Mouse (Mus musculus) telencephalon, adult 2 months (tissue): ENCODE measurements around the gene Gsta4.
"Not testable (repeated sequence)": the region's sequence is repeated elsewhere in the genome, so short reads cannot be mapped to it uniquely, and the experiment has no call there.

Source experiments
- DNase-seq: peaks from one replicate; pipeline ENCODE4 v3.0.0-alpha.2; 2011; ENCODE audit warnings: low read depth, low spot score

The Gsta4 gene

DNA sequence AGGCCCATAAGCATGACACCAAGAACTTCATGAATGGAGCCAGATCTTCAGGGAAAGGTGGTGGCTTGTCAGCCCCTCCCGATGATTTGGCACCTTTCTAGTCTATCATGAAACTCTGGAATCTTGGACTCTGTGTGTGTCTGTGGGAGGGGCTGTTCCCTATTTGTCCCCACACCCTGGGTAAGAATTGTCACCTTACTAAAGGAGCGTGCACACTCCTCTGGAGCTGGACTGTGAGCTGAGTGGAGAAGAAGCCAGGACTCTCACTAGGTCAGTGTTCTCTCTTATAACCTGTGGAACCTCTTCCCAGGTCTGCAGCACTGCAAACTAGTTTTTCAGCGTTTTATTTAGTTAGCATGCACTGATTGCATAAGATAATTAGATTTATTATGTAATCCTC, 47.9 kb downstream of the Gsta4 start, which contains the start of gene Gsta1:
TSS of gene Gsta1 (plus strand) at position 196 of the 400 bp plus-strand sequence.
- not testable (repeated sequence) for DNase-seq

DNA sequence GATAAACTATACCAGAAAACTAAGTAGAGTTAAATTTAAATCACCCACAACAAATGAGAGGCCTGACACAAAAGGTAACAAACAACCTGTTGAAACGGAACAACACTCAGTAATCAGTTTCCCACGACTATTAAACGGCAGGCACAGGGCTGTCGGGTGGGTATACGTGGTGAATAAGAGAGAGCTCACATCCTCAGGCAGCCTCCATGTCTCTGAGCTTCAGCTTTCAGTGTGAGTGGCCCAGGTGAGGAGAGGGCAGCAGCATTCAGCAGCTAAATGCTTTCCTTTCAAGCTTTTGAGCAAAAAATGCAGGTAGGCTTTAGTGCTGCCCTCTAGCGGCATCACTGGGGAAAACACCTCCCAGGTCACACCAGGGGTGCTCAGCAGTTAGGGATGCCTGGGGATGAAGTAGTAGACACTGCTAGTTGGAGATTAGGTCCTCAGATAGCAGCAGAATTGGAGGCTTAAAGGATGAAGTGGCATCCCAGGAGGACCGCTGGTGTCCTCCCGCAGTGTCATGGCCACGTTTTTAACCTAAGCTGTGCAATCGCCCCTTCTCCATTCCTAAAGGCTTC, 50.6 kb downstream of the Gsta4 start:
- not testable (repeated sequence) for DNase-seq

DNA sequence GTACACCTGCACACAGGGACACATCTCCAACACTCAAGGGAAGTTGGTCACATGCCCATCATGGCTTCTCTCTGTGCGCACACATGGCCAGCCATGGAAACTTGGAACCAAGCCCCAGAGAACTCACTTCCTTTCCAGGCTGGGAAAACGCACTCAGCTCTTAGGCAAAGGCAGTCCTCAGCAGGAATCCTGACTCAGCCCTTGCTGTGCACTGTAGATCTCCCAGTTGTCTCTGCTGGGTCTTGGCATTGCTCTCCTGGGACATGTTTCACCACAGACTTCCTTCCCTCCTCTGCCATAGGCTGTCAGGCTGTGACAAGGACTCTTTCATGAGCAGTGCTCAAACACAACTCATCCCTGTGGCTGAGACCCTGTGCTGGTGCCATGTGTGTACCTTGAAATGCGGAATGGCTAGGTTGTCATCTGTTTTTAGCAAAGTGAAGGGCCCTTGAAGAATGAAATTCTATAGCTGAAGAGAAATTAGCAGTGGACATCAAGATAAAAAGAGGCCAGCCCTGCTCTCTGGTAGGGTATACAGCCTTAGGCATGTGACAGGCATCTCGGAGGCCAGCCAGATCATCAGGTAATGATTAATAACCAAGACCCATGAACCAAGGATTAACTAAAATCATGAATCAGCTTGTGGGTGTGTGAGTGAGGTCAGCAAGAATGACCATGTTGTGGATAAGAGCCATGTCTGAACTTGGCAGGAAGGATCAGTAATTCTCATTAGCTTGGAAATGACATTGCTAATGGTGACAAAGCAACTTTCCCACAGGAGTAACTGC, 73.3 kb downstream of the Gsta4 start:
- not testable (repeated sequence) for DNase-seq

DNA sequence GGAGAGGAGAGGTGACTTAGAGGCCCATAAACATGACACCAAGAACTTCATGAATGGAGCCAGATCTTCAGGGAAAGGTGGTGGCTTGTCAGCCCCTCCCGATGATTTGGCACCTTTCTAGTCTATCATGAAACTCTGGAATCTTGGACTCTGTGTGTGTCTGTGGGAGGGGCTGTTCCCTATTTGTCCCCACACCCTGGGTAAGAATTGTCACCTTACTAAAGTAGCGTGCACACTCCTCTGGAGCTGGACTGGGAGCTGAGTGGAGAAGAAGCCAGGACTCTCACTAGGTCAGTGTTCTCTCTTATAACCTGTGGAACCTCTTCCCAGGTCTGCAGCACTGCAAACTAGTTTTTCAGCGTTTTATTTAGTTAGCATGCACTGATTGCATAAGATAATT, 74.3 kb downstream of the Gsta4 start, which contains the start of gene Gm3776:
TSS of gene Gm3776 (plus strand) at position 216 of the 400 bp plus-strand sequence.
- DNase-seq: not testable (repeated sequence)
